Mouse (Mus musculus): ENCODE measurements around the gene Zbtb7a.

GRCm38 (mm10) chr10:81201807-81202758 lies 67.1 kb downstream of the Zbtb7a start, which contains the start of gene Nmrk2:
- TF ChIP-seq POLR2A (IDR thresholded peaks at IDR 0.05; ENCODE audit: borderline replicate concordance, extremely low read depth, low read depth, low read length) (no peak), CTCF (IDR thresholded peaks at IDR 0.05; ENCODE audit: insufficient read depth, low read length) (no peak)
